Mouse (Mus musculus): ENCODE data around the gene Gprin3. TPM values are rescaled to one million over a fixed set of nuclear protein-coding genes. Genes with fewer than 3 reads are reported as not detected.

The Gprin3 gene
- polyA plus RNA-seq (2017; shearing (Covaris generic)) = 21.2 TPM

GRCm38 (mm10) chr6:59425824-59426533 lies at the start of gene Gprin3:
Gene Gprin3 (minus strand): TSS chr6:59426294.

Other genes with a start within 250 kb of the Gprin3 start
- 28.3 TPM for gene Tigd2, start 217.4 kb downstream of the Gprin3 start, polyA plus RNA-seq (2017; shearing (Covaris generic))